Mouse (Mus musculus): ENCODE measurements around the gene Stra6.
A peak's percentile ranks its signal among the peaks of the same experiment; 100 is the strongest.

Gene Stra6

GRCm38 (mm10) chr9:58133893-58134884, 70.6 kb downstream of the Stra6 start:
- no peak for DNase-seq (ENCODE audit: low spot score)

GRCm38 (mm10) chr9:58134906-58135305, 71.3 kb downstream of the Stra6 start:
- DNase-seq (ENCODE audit: low spot score) = no peak

GRCm38 (mm10) chr9:58135921-58136321, 72.3 kb downstream of the Stra6 start:
- DNase-seq (ENCODE audit: low spot score) = peak; percentile 61

- DNase-seq (ENCODE audit: low spot score) = peak; percentile 44
Measured at GRCm38 (mm10) chr9:58139947-58140346, 76.4 kb downstream of the Stra6 start.

GRCm38 (mm10) chr9:58143419-58143818, 79.8 kb downstream of the Stra6 start:
- DNase-seq (ENCODE audit: low spot score) = no peak

GRCm38 (mm10) chr9:58144664-58145063, 81.1 kb downstream of the Stra6 start:
- no peak for DNase-seq (ENCODE audit: low spot score)

- DNase-seq (ENCODE audit: low spot score) = peak; percentile 45
Measured at GRCm38 (mm10) chr9:58145417-58145816, 81.8 kb downstream of the Stra6 start.

- no peak for DNase-seq (ENCODE audit: low spot score)
Measured at GRCm38 (mm10) chr9:58148806-58149205, 85.2 kb downstream of the Stra6 start.

- DNase-seq (ENCODE audit: low spot score) = no peak
Measured at GRCm38 (mm10) chr9:58150733-58151361, 87.3 kb downstream of the Stra6 start.

- DNase-seq (ENCODE audit: low spot score) = no peak
Measured at GRCm38 (mm10) chr9:58153095-58153494, 89.5 kb downstream of the Stra6 start.

GRCm38 (mm10) chr9:58155366-58155765, 91.8 kb downstream of the Stra6 start:
- DNase-seq (ENCODE audit: low spot score) = peak; percentile 53

- no peak for DNase-seq (ENCODE audit: low spot score)
Measured at GRCm38 (mm10) chr9:58156819-58157560, 93.4 kb downstream of the Stra6 start.

GRCm38 (mm10) chr9:58157838-58158237, 94.2 kb downstream of the Stra6 start:
- DNase-seq (ENCODE audit: low spot score) = no peak

- no peak for DNase-seq (ENCODE audit: low spot score)
Measured at GRCm38 (mm10) chr9:58158541-58159311, 95.1 kb downstream of the Stra6 start.

- no peak for DNase-seq (ENCODE audit: low spot score)
Measured at GRCm38 (mm10) chr9:58159855-58160254, 96.3 kb downstream of the Stra6 start.

GRCm38 (mm10) chr9:58160315-58160714, 96.7 kb downstream of the Stra6 start:
- no peak for DNase-seq (ENCODE audit: low spot score)

- DNase-seq (ENCODE audit: low spot score) = no peak
Measured at GRCm38 (mm10) chr9:58162173-58162572, 98.6 kb downstream of the Stra6 start.

- DNase-seq (ENCODE audit: low spot score) = no peak
Measured at GRCm38 (mm10) chr9:58163146-58163545, 99.6 kb downstream of the Stra6 start.

GRCm38 (mm10) chr9:58165779-58166178, 102.2 kb downstream of the Stra6 start:
- DNase-seq (ENCODE audit: low spot score) = no peak

GRCm38 (mm10) chr9:58168880-58169279, 105.3 kb downstream of the Stra6 start:
- DNase-seq (ENCODE audit: low spot score) = no peak

- DNase-seq (ENCODE audit: low spot score) = no peak
Measured at GRCm38 (mm10) chr9:58169426-58169825, 105.8 kb downstream of the Stra6 start.

GRCm38 (mm10) chr9:58172863-58173262, 109.3 kb downstream of the Stra6 start:
- no peak for DNase-seq (ENCODE audit: low spot score)

Measured in ovary, postnatal 36 days (tissue).